Mouse (Mus musculus) ES-Bruce4 (cell line): ENCODE measurements around the gene Timm29.

ENCODE experiments used
- CTCF ChIP-seq: IDR thresholded peaks from one replicate; pipeline ENCODE4 v1.8.1; 2011; ENCODE audit warnings: low read depth, low read length
- EP300 ChIP-seq: IDR thresholded peaks from 2 replicates; pipeline ENCODE4 v1.6.1; 2011; ENCODE audit warnings: low read depth, low read length; ENCODE audit not compliant: insufficient read depth

DNA sequence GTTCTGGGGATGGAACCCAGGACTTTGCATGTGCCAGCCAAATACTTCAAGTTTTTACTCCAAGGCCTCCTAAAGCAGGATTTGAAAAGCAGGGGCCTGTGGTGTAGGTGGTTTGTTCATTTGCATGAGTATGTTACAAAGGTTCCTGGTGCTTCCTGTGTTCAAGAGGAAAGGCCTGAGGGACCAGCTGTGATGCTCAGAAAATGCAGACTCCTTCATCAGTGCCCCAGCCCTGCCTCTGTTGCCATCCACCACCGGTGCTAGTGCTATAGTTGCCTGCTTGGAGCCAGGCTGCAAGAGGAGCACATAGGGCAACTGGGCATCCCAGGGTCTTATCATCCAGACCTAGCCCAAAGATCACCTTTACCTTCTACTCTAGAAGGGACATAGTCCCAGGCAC is 26.0 kb upstream of the Timm29 start:
- TF ChIP-seq EP300 (no peak), CTCF (no peak)
